Mouse (Mus musculus) forebrain, embryonic 12.5 days (tissue): ENCODE measurements around the gene Fam177a. TPM values are rescaled to one million over a fixed set of nuclear protein-coding genes. Genes with fewer than 3 reads are reported as not detected.
A peak's percentile ranks its signal among the peaks of the same experiment; 100 is the strongest.
"Not testable (repeated sequence)": the region's sequence is repeated elsewhere in the genome, so short reads cannot be mapped to it uniquely, and the experiment has no call there.

Experiments
- ATAC-seq: fragments of 200-750 bp; cut with Nextera tagmentation; 2 replicates; pipeline ENCODE4 v1.8.0; 2017; ENCODE audit warnings: moderate TSS enrichment; ENCODE audit not compliant: low FRiP score
- H3K27ac ChIP-seq: fragments of 300-500 bp; sonication (generic); 2 replicates; pipeline ENCODE4 v1.5.1; 2016; ENCODE audit warnings: mild to moderate bottlenecking
- H3K27me3 ChIP-seq: fragments of 300-500 bp; sonication (generic); 2 replicates; pipeline ENCODE4 v1.6.1; 2016; ENCODE audit warnings: mild to moderate bottlenecking
- H3K36me3 ChIP-seq: fragments of 300-500 bp; sonication (generic); replicated peaks from 2 replicates; pipeline ENCODE4 v1.6.1; 2016; ENCODE audit warnings: mild to moderate bottlenecking
- H3K4me1 ChIP-seq: fragments of 300-500 bp; sonication (generic); 2 replicates; pipeline ENCODE4 v1.6.1; 2016
- H3K4me2 ChIP-seq: fragments of 300-500 bp; sonication (generic); 2 replicates; pipeline ENCODE4 v1.6.1; 2016; ENCODE audit warnings: mild to moderate bottlenecking, moderate library complexity
- H3K4me3 ChIP-seq: fragments of 300-500 bp; sonication (generic); replicated peaks from 2 replicates; pipeline ENCODE4 v1.5.1; 2016; ENCODE audit warnings: mild to moderate bottlenecking
- H3K9ac ChIP-seq: fragments of 300-500 bp; sonication (generic); 2 replicates; pipeline ENCODE4 v1.6.1; 2016; ENCODE audit warnings: mild to moderate bottlenecking
- H3K9me3 ChIP-seq: fragments of 300-500 bp; sonication (generic); 2 replicates; pipeline ENCODE4 v1.6.1; 2016
- WGBS: fragments of 180-500 bp; shearing (Covaris S2); methylation state at CpG from one replicate; pipeline ENCODE4 v1.1.7; 2016; 5-methylcytosine and 5-hydroxymethylcytosine counted together
- polyA plus RNA-seq: library from polyadenylated mRNA; unstranded; fragments of >200 nt; fragmentation: Nextera tagmentation; extraction: Ambion mirVana; gene quantifications from 2 replicates; pipeline ENCODE4 v1.2.1, GENCODE M21; 2016

Gene Fam177a
- polyA plus RNA-seq, result 16.2 and 19.1 TPM in 2 replicates

- not testable (repeated sequence) for H3K4me2 ChIP-seq, H3K36me3 ChIP-seq, H3K4me3 ChIP-seq, H3K9me3 ChIP-seq, H3K27me3 ChIP-seq, H3K4me1 ChIP-seq, H3K9ac ChIP-seq, H3K27ac ChIP-seq
- no CpG with 5 or more reads among the region's 40 CpGs for WGBS
- ATAC-seq, result peak; percentile 99
Measured at GRCm38 (mm10) chr12:55124242-55124641, at the start of gene Fam177a. TSS of gene Fam177a (plus strand) at chr12:55124469.

GRCm38 (mm10) chr12:55075296-55075695, 49.0 kb upstream of the Fam177a start:
- no peaks in the 10 kb centered on the region for H3K36me3 ChIP-seq
- H3K4me2 ChIP-seq, result no peak overlapping the region
- ATAC-seq, result no peak
- H3K4me1 ChIP-seq, result peaks cover 3% of the 10 kb centered on the region; the same call in 1 of the 2 replicates
- H3K4me3 ChIP-seq, result no peak overlapping the region
- no peaks in the 10 kb centered on the region for H3K9me3 ChIP-seq
- H3K27me3 ChIP-seq, result no peaks in the 10 kb centered on the region
- H3K9ac ChIP-seq, result no peak overlapping the region
- H3K27ac ChIP-seq, result no peak overlapping the region
- 100% methylated on average over 2 of the region's 2 CpGs for WGBS

GRCm38 (mm10) chr12:55078706-55079105, 45.6 kb upstream of the Fam177a start:
- not testable (repeated sequence) for H3K4me3 ChIP-seq, ATAC-seq
- H3K4me2 ChIP-seq, result 0 out of 2 replicates have a peak overlapping the region, but pooled peaks have one; percentile 55

GRCm38 (mm10) chr12:55079726-55080600, 44.3 kb upstream of the Fam177a start, which contains the start of the genes 2700097O09Rik and Srp54a:
TSS of gene 2700097O09Rik (minus strand) at chr12:55080110.
TSS of gene Srp54a (plus strand) at chr12:55080262.
- under 1% methylated on average over 60 of the region's 60 CpGs for WGBS
- H3K9me3 ChIP-seq, H3K4me1 ChIP-seq, H3K27me3 ChIP-seq, H3K36me3 ChIP-seq: not testable (repeated sequence)
- peak within 1 kb of the TSS; percentile 79 for H3K27ac ChIP-seq
- peak within 1 kb of the TSS; percentile 71 for H3K4me3 ChIP-seq
- peak; percentile 99 for ATAC-seq
- peak within 1 kb of the TSS; percentile 82 for H3K9ac ChIP-seq
- H3K4me2 ChIP-seq, result peak within 1 kb of the TSS; percentile 56

More at GRCm38 (mm10) chr12:55078706-55079105, 45.6 kb upstream of the Fam177a start:
- not testable (repeated sequence) for H3K27me3 ChIP-seq, H3K9me3 ChIP-seq, H3K27ac ChIP-seq, H3K4me1 ChIP-seq, H3K9ac ChIP-seq, H3K36me3 ChIP-seq
- 48% methylated on average over 2 of the region's 2 CpGs for WGBS

GRCm38 (mm10) chr12:55080601-55080942, 43.7 kb upstream of the Fam177a start:
- H3K27ac ChIP-seq, result peak overlapping the region; percentile 79
- H3K9ac ChIP-seq, result peak overlapping the region; percentile 82
- peak overlapping the region; percentile 56 for H3K4me2 ChIP-seq
- WGBS, result under 1% methylated on average over 25 of the region's 25 CpGs
- peak; percentile 67 for ATAC-seq
- H3K4me1 ChIP-seq, H3K9me3 ChIP-seq, H3K27me3 ChIP-seq, H3K36me3 ChIP-seq: not testable (repeated sequence)
- H3K4me3 ChIP-seq, result peak overlapping the region; percentile 71

- H3K9me3 ChIP-seq, H3K27me3 ChIP-seq, H3K36me3 ChIP-seq, H3K4me1 ChIP-seq, H3K9ac ChIP-seq, H3K4me3 ChIP-seq, H3K27ac ChIP-seq, H3K4me2 ChIP-seq, ATAC-seq: not testable (repeated sequence)
- WGBS, result 100% methylated on average over 1 of the region's 7 CpGs
Measured at GRCm38 (mm10) chr12:55092127-55092526, 32.1 kb upstream of the Fam177a start.

- not testable (repeated sequence) for H3K4me1 ChIP-seq, H3K4me2 ChIP-seq, H3K9me3 ChIP-seq, H3K36me3 ChIP-seq, H3K9ac ChIP-seq, H3K4me3 ChIP-seq, H3K27ac ChIP-seq, H3K27me3 ChIP-seq, ATAC-seq
- no CpG with 5 or more reads among the region's 7 CpGs for WGBS
Measured at GRCm38 (mm10) chr12:55112616-55113015, 11.7 kb upstream of the Fam177a start.

- H3K27me3 ChIP-seq, H3K9ac ChIP-seq, H3K36me3 ChIP-seq, H3K4me3 ChIP-seq, H3K4me1 ChIP-seq, H3K27ac ChIP-seq, H3K9me3 ChIP-seq, H3K4me2 ChIP-seq: not testable (repeated sequence)
- no CpG with 5 or more reads among the region's 18 CpGs for WGBS
- ATAC-seq, result peak; percentile 56
Measured at GRCm38 (mm10) chr12:55124731-55125130, 462 bp downstream of the Fam177a start.

GRCm38 (mm10) chr12:55135540-55135939, 11.3 kb downstream of the Fam177a start:
- ATAC-seq, result not testable (repeated sequence)

GRCm38 (mm10) chr12:55137859-55138258, 13.6 kb downstream of the Fam177a start:
- not testable (repeated sequence) for H3K36me3 ChIP-seq, H3K9me3 ChIP-seq, H3K27ac ChIP-seq, H3K4me1 ChIP-seq, H3K27me3 ChIP-seq, H3K9ac ChIP-seq, H3K4me3 ChIP-seq, ATAC-seq, H3K4me2 ChIP-seq
- WGBS, result no CpG with 5 or more reads among the region's 6 CpGs

More at GRCm38 (mm10) chr12:55135540-55135939, 11.3 kb downstream of the Fam177a start:
- not testable (repeated sequence) for H3K4me2 ChIP-seq, H3K9me3 ChIP-seq, H3K27me3 ChIP-seq, H3K4me1 ChIP-seq, H3K4me3 ChIP-seq, H3K27ac ChIP-seq, H3K9ac ChIP-seq, H3K36me3 ChIP-seq
- no CpG with 5 or more reads among the region's 6 CpGs for WGBS

GRCm38 (mm10) chr12:55154559-55155448, 30.5 kb downstream of the Fam177a start, which contains the start of gene Srp54b:
TSS of gene Srp54b (plus strand) at chr12:55155104.
- not testable (repeated sequence) for H3K9ac ChIP-seq, H3K27ac ChIP-seq, H3K36me3 ChIP-seq, H3K4me1 ChIP-seq, H3K9me3 ChIP-seq, H3K4me2 ChIP-seq, H3K27me3 ChIP-seq
- H3K4me3 ChIP-seq, result peak within 1 kb of the TSS; percentile 31
- peak; percentile 98 for ATAC-seq
- no CpG with 5 or more reads among the region's 57 CpGs for WGBS

GRCm38 (mm10) chr12:55155449-55155783, 31.1 kb downstream of the Fam177a start:
- not testable (repeated sequence) for H3K27ac ChIP-seq, H3K4me2 ChIP-seq, ATAC-seq, H3K9me3 ChIP-seq, H3K27me3 ChIP-seq, H3K36me3 ChIP-seq, H3K4me1 ChIP-seq, H3K9ac ChIP-seq
- peak overlapping the region; percentile 31 for H3K4me3 ChIP-seq
- 2% methylated on average over 13 of the region's 24 CpGs for WGBS
